Mouse (Mus musculus) spleen, postnatal 10 days (tissue): Measurements from ENCODE around the gene Rasgef1b.

Experiments
- DNase-seq, 2 experiments: peaks; one replicate each; pipeline ENCODE4 v3.0.0; 2021 to 2022; ENCODE audit warnings: low spot score in 2 of 2

Rasgef1b gene

GRCm38 (mm10) chr5:99602244-99603023, 126.4 kb downstream of the Rasgef1b start:
- DNase-seq = no peak

GRCm38 (mm10) chr5:99599376-99599775, 129.5 kb downstream of the Rasgef1b start:
- no peak for DNase-seq

- DNase-seq = no peak
Measured at GRCm38 (mm10) chr5:99598470-99599110, 130.3 kb downstream of the Rasgef1b start.

- DNase-seq = no peak
Measured at GRCm38 (mm10) chr5:99597701-99598100, 131.2 kb downstream of the Rasgef1b start.

- DNase-seq = no peak
Measured at GRCm38 (mm10) chr5:99591348-99591747, 137.5 kb downstream of the Rasgef1b start.

- no peak for DNase-seq
Measured at GRCm38 (mm10) chr5:99590539-99590938, 138.3 kb downstream of the Rasgef1b start.

- DNase-seq = no peak
Measured at GRCm38 (mm10) chr5:99587994-99588393, 140.9 kb downstream of the Rasgef1b start.

- DNase-seq = no peak
Measured at GRCm38 (mm10) chr5:99587589-99587988, 141.3 kb downstream of the Rasgef1b start.

- no peak for DNase-seq
Measured at GRCm38 (mm10) chr5:99586287-99586686, 142.6 kb downstream of the Rasgef1b start.

GRCm38 (mm10) chr5:99585166-99585898, 143.5 kb downstream of the Rasgef1b start:
- DNase-seq = no peak

GRCm38 (mm10) chr5:99584266-99584665, 144.6 kb downstream of the Rasgef1b start:
- DNase-seq = no peak

GRCm38 (mm10) chr5:99582055-99582454, 146.8 kb downstream of the Rasgef1b start:
- no peak for DNase-seq

- peak; percentile 7 to 49 for DNase-seq
Measured at GRCm38 (mm10) chr5:99578692-99579091, 150.2 kb downstream of the Rasgef1b start.

- DNase-seq = no peak
Measured at GRCm38 (mm10) chr5:99575897-99576296, 153.0 kb downstream of the Rasgef1b start.

- no peak for DNase-seq
Measured at GRCm38 (mm10) chr5:99564501-99565323, 164.2 kb downstream of the Rasgef1b start.

- no peak for DNase-seq
Measured at GRCm38 (mm10) chr5:99562096-99562495, 166.8 kb downstream of the Rasgef1b start.

- DNase-seq = no peak
Measured at GRCm38 (mm10) chr5:99559814-99560213, 169.1 kb downstream of the Rasgef1b start.

GRCm38 (mm10) chr5:99558231-99558630, 170.6 kb downstream of the Rasgef1b start:
- no peak for DNase-seq

GRCm38 (mm10) chr5:99552645-99553044, 176.2 kb downstream of the Rasgef1b start:
- DNase-seq = no peak

- DNase-seq = no peak
Measured at GRCm38 (mm10) chr5:99544664-99545494, 184.0 kb downstream of the Rasgef1b start.
